Mouse (Mus musculus) adrenal gland, postnatal 10 days (tissue): ENCODE results near the gene Tbx10. TPM values are rescaled to one million over a fixed set of nuclear protein-coding genes. Genes with fewer than 3 reads are reported as not detected.
"Not testable (repeated sequence)": the region's sequence is repeated elsewhere in the genome, so short reads cannot be mapped to it uniquely, and the experiment has no call there.

Experiments used
- DNase-seq: peaks from one replicate; pipeline ENCODE4 v3.0.0; 2021; ENCODE audit warnings: mixed read lengths
- total RNA-seq, 2 experiments: library from RNA; stranded (reverse); gene quantifications; 2 replicates each; pipeline ENCODE4 v1.2.3; 2021

The Tbx10 gene
- total RNA-seq, 2 experiments from 2014 or later = not detected

- no peak for DNase-seq
Measured at GRCm38 (mm10) chr19:4004331-4004730, 11.8 kb downstream of the Tbx10 start.

GRCm38 (mm10) chr19:4005091-4005490, 12.5 kb downstream of the Tbx10 start:
- no peak for DNase-seq

- DNase-seq = no peak
Measured at GRCm38 (mm10) chr19:4005971-4006370, 13.4 kb downstream of the Tbx10 start.

GRCm38 (mm10) chr19:4011086-4011485, 18.5 kb downstream of the Tbx10 start:
- DNase-seq = no peak

- peak; percentile 97 for DNase-seq
Measured at GRCm38 (mm10) chr19:4012432-4013022, 20.0 kb downstream of the Tbx10 start, which contains the start of gene Ndufv1. TSS of gene Ndufv1 (minus strand) at chr19:4012806.

GRCm38 (mm10) chr19:4013066-4013465, 20.5 kb downstream of the Tbx10 start:
- no peak for DNase-seq

- no peak for DNase-seq
Measured at GRCm38 (mm10) chr19:4014802-4015201, 22.2 kb downstream of the Tbx10 start.

- no peak for DNase-seq
Measured at GRCm38 (mm10) chr19:4015635-4016034, 23.1 kb downstream of the Tbx10 start.

- DNase-seq = no peak
Measured at GRCm38 (mm10) chr19:4017921-4018587, 25.5 kb downstream of the Tbx10 start.

GRCm38 (mm10) chr19:4018743-4019583, 26.4 kb downstream of the Tbx10 start:
- DNase-seq = peak; percentile 86

- no peak for DNase-seq
Measured at GRCm38 (mm10) chr19:4023185-4023584, 30.6 kb downstream of the Tbx10 start.

GRCm38 (mm10) chr19:4027576-4027975, 35.0 kb downstream of the Tbx10 start:
- DNase-seq = no peak

- DNase-seq = no peak
Measured at GRCm38 (mm10) chr19:4032668-4033067, 40.1 kb downstream of the Tbx10 start.

GRCm38 (mm10) chr19:4033298-4033697, 40.7 kb downstream of the Tbx10 start:
- no peak for DNase-seq

- no peak for DNase-seq
Measured at GRCm38 (mm10) chr19:4033742-4034141, 41.2 kb downstream of the Tbx10 start.

- no peak for DNase-seq
Measured at GRCm38 (mm10) chr19:4036327-4037045, 43.9 kb downstream of the Tbx10 start.

GRCm38 (mm10) chr19:4037154-4037787, 44.7 kb downstream of the Tbx10 start:
- DNase-seq = not testable (repeated sequence)

GRCm38 (mm10) chr19:4037788-4038232, 45.3 kb downstream of the Tbx10 start, which contains the start of gene Gstp1:
TSS of gene Gstp1 (minus strand) at chr19:4037985.
- peak; percentile 93 for DNase-seq

- DNase-seq = not testable (repeated sequence)
Measured at GRCm38 (mm10) chr19:4040941-4041340, 48.4 kb downstream of the Tbx10 start.

- DNase-seq = not testable (repeated sequence)
Measured at GRCm38 (mm10) chr19:4041500-4041899, 48.9 kb downstream of the Tbx10 start.

GRCm38 (mm10) chr19:4042124-4042523, 49.6 kb downstream of the Tbx10 start:
- peak; percentile 24 for DNase-seq

GRCm38 (mm10) chr19:4044109-4044508, 51.6 kb downstream of the Tbx10 start:
- not testable (repeated sequence) for DNase-seq
